Mouse (Mus musculus): Measurements from ENCODE around the gene Gm26620.

Gene Gm26620

DNA sequence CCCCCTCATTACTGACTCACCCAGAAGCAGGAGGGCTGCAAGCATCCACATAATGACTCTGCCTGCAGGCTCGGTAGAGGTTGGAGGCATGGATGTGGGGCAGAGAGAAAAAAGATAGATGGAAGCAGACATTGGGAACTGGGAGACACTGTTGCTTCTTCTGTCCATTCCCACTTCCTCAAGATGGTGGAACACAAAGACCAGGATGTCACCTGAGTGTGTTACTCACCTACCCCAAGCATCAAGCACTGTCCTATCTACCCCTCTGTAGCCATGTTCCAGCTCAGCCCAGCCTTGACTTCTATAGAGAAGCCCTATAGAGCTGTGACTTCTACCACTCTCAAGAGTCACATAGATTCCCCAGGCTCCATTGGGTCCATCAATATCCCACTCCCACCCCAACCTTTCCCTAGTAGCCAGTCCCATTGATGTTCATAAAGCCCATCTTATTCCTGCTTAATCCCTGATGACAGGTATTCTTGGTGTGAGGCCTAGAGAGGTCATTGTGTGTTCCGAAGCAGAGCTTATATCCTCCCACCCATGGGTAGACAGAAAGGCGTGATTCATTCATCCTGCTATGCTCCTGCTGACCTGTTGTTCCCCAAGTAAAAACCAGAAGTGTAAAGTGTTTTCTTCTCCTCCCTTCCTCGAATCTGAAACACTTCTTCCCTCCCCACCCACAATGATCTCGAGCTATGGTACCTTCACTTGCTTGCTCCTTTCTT lies 28.2 kb downstream of the Gm26620 start, which contains the start of gene Fcrlb:
Fcrlb (minus strand) TSS at position 51 of the 725 bp plus-strand sequence.
- no peak for DNase-seq (ENCODE audit: low spot score)

DNA sequence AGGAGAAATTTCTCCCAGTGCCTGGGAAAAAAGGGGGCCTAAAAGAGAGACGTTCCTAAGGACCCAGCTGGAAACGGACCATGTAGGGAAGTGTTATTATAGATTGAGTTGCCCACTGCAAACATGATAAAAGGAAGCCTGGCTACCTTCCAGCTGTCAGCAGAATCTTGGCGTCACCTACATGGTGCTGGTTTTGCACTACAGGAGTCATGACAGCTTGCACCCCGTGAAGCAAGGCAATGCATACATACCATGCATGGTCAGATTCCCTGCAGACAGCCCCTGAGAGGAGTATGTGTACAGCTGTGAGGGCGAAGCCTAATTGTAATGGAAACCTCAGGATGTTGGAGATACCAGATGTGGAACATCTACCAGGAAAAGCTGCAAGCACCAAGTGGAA lies 30.8 kb downstream of the Gm26620 start:
- no peak for DNase-seq (ENCODE audit: low spot score)

DNA sequence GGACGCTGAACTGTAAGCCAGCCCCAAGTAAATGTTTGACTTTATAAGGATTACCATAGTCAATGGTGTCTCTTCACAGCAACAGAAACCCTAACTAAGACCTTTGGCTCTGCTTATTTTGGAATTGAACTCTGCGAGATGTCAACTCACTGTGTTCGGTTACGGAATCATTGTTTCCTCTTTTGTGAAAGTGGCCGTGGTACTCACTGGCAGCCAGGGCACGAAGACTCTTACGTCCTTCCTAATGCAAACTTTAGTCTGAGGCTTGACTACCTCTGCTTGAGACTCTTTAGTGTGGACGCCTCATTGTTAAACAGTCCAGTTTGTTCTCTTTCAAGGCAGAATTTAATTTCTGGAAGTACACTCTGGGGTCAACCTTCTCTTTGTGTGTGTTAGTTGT lies 34.4 kb downstream of the Gm26620 start:
- DNase-seq (ENCODE audit: low spot score): no peak

DNA sequence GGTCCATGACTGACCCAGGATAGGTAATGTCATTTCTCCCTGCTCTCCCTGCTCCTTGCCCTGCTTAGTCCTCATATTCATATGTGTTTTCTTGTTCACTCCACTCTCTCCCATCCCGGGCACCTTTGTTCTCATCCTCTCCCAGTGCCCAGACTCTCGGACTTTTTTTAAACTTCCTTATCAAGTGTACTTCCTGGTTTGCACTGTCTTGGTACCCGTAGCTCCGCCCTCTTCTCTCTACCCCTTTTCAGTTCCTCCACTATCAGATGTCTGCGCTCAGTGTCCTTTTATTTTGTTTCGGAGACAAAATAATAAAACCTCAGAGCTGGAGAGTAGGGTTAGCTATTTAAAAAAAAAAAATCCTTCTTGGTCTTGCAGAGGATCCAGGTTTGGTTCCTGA lies 39.6 kb downstream of the Gm26620 start:
- DNase-seq (ENCODE audit: low spot score): no peak

DNA sequence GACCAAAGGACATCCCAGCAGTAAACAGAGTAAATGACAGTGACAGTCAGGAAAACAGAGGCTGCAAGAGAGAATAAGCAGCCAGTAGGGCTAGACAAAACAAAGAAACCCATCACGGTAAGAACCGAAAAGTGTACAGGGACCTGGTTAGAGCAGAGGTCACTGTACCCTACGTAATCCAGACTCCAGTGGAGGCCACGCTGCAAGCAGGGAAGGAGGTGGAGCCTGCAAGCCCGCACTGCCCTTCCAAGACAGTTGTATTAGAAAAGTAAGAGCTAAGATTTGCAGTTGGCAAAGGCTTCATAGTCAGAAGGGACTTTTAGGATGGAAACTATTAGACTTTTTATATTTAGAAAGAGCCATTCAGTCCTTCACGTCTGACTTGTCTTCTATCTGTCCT lies 42.1 kb downstream of the Gm26620 start:
- no peak for DNase-seq (ENCODE audit: low spot score)

DNA sequence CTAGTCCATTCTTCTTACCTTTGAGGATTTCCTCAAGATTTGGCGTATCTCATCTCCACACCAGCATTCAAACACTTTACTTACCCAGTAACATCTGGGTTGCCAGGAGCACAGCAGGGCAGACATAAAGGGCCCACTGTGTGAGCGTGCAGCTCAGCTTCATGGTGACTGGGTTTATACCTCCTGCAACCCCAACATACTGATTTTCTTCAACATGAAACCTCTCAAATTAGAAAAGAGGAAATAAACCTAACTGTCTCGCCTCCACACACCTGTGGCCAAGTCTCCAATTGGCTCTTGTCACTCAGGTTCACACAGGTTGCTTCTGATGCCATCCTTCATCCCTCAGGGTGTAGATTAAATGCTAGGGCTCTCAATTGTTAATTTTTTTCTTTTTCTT lies 42.5 kb downstream of the Gm26620 start, which contains the start of gene Fcrla:
Fcrla (minus strand) TSS at position 206 of the 400 bp plus-strand sequence.
- no peak for DNase-seq (ENCODE audit: low spot score)

DNA sequence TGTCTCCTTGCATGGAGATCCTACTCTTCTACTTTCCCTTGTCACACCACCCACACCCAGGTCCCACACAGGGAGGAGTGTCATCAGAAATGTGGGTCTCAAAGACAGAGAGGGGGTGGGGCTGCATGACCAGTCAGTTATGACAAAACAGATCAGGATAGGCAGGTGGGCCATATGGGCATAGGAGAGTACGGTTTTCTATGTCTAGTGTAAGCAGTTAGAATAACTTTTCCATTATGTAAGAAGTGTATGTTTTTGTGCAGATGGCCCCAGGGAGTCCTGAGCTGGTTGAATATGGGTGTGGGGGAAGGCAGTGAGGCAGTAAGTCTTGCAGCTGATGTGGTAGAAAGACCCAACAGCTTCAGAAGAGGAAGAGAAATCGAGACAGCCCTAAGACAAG lies 43.6 kb downstream of the Gm26620 start:
- DNase-seq (ENCODE audit: low spot score): no peak

GRCm38 (mm10) chr1:170929245-170929644 lies 44.4 kb downstream of the Gm26620 start:
- DNase-seq (ENCODE audit: low spot score): no peak

GRCm38 (mm10) chr1:170932043-170932442 lies 47.2 kb downstream of the Gm26620 start:
- DNase-seq (ENCODE audit: low spot score): no peak

GRCm38 (mm10) chr1:170933386-170933920 lies 48.6 kb downstream of the Gm26620 start:
- DNase-seq (ENCODE audit: low spot score): no peak

GRCm38 (mm10) chr1:170933940-170934339 lies 49.1 kb downstream of the Gm26620 start:
- no peak for DNase-seq (ENCODE audit: low spot score)

DNA sequence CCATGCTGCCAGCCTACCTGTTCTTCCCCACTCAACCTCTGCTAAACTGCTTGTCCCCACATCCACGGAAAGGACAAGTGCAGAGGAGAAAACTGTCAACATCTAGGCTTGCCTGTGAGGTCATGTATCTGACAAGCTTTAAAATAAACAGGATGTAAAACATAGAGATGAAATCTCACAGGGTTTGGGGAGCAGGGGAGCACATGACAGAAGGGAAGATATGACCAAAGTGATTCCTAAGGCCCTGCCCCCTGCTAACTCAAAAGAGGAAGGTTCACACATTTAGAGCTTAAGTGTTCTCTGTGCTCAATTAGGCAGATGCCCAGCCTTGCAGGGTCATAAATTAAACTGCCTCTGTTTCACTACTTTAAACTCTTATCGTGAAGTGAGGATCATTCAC lies 49.5 kb downstream of the Gm26620 start:
- no peak for DNase-seq (ENCODE audit: low spot score)
